Mouse (Mus musculus): Measurements from ENCODE around the gene Olfr24.
"Not testable (repeated sequence)": the region's sequence is repeated elsewhere in the genome, so short reads cannot be mapped to it uniquely, and the experiment has no call there.

Gene Olfr24

GRCm38 (mm10) chr9:18763896-18764295 is at the start of gene Olfr24:
Gene Olfr24, minus strand, starts transcription at chr9:18763996.
- no peak for DNase-seq (ENCODE audit: low spot score)

- no peak for DNase-seq (ENCODE audit: low spot score)
These were observed 21.5 kb upstream of the Olfr24 start for GRCm38 (mm10) chr9:18785316-18785715.

- DNase-seq (ENCODE audit: low spot score) = no peak
These were observed 15.7 kb upstream of the Olfr24 start for GRCm38 (mm10) chr9:18779476-18779875.

- no peak for DNase-seq (ENCODE audit: low spot score)
These were observed 15.2 kb upstream of the Olfr24 start for GRCm38 (mm10) chr9:18778981-18779380.

- no peak for DNase-seq (ENCODE audit: low spot score)
These were observed 8.2 kb downstream of the Olfr24 start for GRCm38 (mm10) chr9:18755595-18755994.

GRCm38 (mm10) chr9:18744639-18745038 is 19.2 kb downstream of the Olfr24 start:
- DNase-seq (ENCODE audit: low spot score) = no peak

GRCm38 (mm10) chr9:18734177-18734576 is 29.6 kb downstream of the Olfr24 start:
- not testable (repeated sequence) for DNase-seq (ENCODE audit: low spot score)

- no peak for DNase-seq (ENCODE audit: low spot score)
These were observed 41.1 kb downstream of the Olfr24 start for GRCm38 (mm10) chr9:18722712-18723099.

GRCm38 (mm10) chr9:18721931-18722711 is 41.7 kb downstream of the Olfr24 start:
- no peak for DNase-seq (ENCODE audit: low spot score)

GRCm38 (mm10) chr9:18721011-18721410 is 42.8 kb downstream of the Olfr24 start:
- DNase-seq (ENCODE audit: low spot score) = no peak

- DNase-seq (ENCODE audit: low spot score) = no peak
These were observed 58.2 kb downstream of the Olfr24 start for GRCm38 (mm10) chr9:18705628-18706027.
